Mouse (Mus musculus) limb, embryonic 14.5 days (tissue): ENCODE results near the gene Pebp1. TPM values are rescaled to one million over a fixed set of nuclear protein-coding genes. Genes with fewer than 3 reads are reported as not detected.

Experiments used
- ATAC-seq: fragments of 200-750 bp; cut with Nextera tagmentation; 2 replicates; pipeline ENCODE4 v1.8.0; 2017; ENCODE audit warnings: low read depth, moderate number of reproducible peaks, moderate TSS enrichment; ENCODE audit not compliant: low FRiP score
- DNase-seq: peaks from one replicate; pipeline ENCODE4 v3.0.0-alpha.2; 2015; ENCODE audit warnings: low spot score
- H3K27ac ChIP-seq: fragments of 300-500 bp; sonication (generic); replicated peaks from 2 replicates; pipeline ENCODE4 v1.5.1; 2014; ENCODE audit warnings: low read depth, mild to moderate bottlenecking, low read length, moderate library complexity, mixed read lengths
- H3K27me3 ChIP-seq: fragments of 300-500 bp; sonication (generic); 2 replicates; pipeline ENCODE4 v1.6.1; 2014; ENCODE audit warnings: low read length, mixed read lengths; ENCODE audit not compliant: control insufficient read depth, insufficient read depth
- H3K36me3 ChIP-seq: fragments of 300-500 bp; sonication (generic); 2 replicates; pipeline ENCODE4 v1.6.1; 2014; ENCODE audit warnings: mild to moderate bottlenecking, low read length, moderate library complexity, mixed read lengths; ENCODE audit not compliant: control insufficient read depth, insufficient read depth
- H3K4me1 ChIP-seq: fragments of 300-500 bp; sonication (generic); 2 replicates; pipeline ENCODE4 v1.6.1; 2014; ENCODE audit warnings: antibody characterized with exemption, low read length, mixed read lengths; ENCODE audit not compliant: control insufficient read depth, insufficient read depth
- H3K4me2 ChIP-seq: fragments of 300-500 bp; sonication (generic); replicated peaks from 2 replicates; pipeline ENCODE4 v1.6.1; 2014; ENCODE audit warnings: low read depth, mild to moderate bottlenecking, low read length, moderate library complexity; ENCODE audit not compliant: severe bottlenecking
- H3K4me3 ChIP-seq: fragments of 300-500 bp; sonication (generic); replicated peaks from 2 replicates; pipeline ENCODE4 v1.5.1; 2014; ENCODE audit warnings: low read length
- H3K9ac ChIP-seq: fragments of 300-500 bp; sonication (generic); 2 replicates; pipeline ENCODE4 v1.6.1; 2014; ENCODE audit warnings: mild to moderate bottlenecking, low read depth, low read length, moderate library complexity; ENCODE audit not compliant: severe bottlenecking
- H3K9me3 ChIP-seq: fragments of 300-500 bp; sonication (generic); 2 replicates; pipeline ENCODE4 v1.6.1; 2016; ENCODE audit warnings: low read length; ENCODE audit not compliant: control insufficient read depth
- POLR2A ChIP-seq: fragments of 200-500 bp; IDR thresholded peaks from 2 replicates; pipeline ENCODE4 v1.8.0; 2012; ENCODE audit warnings: inconsistent platforms, mild to moderate bottlenecking, moderate library complexity, borderline replicate concordance; ENCODE audit not compliant: insufficient read depth, insufficient read length; ENCODE audit errors: extremely low read depth
- WGBS: fragments of 180-500 bp; shearing (Covaris S2); extraction: QIAGEN DNeasy Blood & Tissue Kit; methylation state at CpG from one replicate; pipeline ENCODE4 v1.1.7; 2014; 5-methylcytosine and 5-hydroxymethylcytosine counted together
- polyA plus RNA-seq, 2 experiments: library from polyadenylated mRNA; depleted of rRNA in 1 of 2; stranded (reverse) in 1 of 2; unstranded in 1 of 2; fragments of >200 nt; fragmentation: Nextera tagmentation in 1 of 2; extraction: Ambion mirVana in 1 of 2; gene quantifications; 2 replicates each; pipeline versions ENCODE4 v1.2.1 to v1.2.3; 2012 to 2014

Gene Pebp1
- polyA plus RNA-seq, 2 experiments, result 547 to 706 TPM

- no peak for DNase-seq
- 0 out of 2 replicates have a peak overlapping the region, but pooled peaks have one; percentile 1 for H3K4me2 ChIP-seq
Observed at GRCm38 (mm10) chr5:117241935-117242531, 45.4 kb downstream of the Pebp1 start.

DNA sequence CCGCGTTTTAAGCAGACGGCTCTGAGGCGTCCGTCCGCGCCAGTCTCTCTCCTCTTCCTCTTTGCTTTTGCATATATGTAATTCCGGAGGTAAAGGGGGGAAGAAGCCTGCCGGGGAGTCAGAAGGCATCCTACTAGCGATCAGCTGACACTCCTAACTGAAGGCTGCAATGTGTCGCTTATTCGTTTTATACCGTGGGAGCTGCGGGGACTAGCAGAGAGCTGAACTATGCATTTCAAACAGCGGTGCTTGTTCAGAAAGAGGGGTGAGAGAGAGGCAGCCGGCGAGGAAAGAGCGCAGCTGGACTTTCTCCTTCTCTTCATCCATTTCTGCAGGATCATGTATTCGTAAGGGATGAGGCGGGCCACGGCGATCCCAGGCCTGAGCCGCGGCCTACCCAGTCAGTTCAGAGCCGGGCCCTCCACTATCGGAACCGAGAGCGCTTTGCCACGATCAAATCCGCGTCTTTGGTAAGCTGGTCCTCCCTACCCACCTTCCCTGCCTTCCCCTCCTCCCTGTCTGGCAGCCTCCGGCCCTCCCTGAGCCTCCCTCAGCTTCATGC lies 46.6 kb downstream of the Pebp1 start:
- WGBS, result 9% methylated on average over 32 of the region's 32 CpGs
- peak overlapping the region; percentile 77 for H3K4me2 ChIP-seq
- H3K9ac ChIP-seq, result peak overlapping the region; percentile 44
- no peak overlapping the region for H3K27ac ChIP-seq
- peak overlapping the region; percentile 40 for H3K4me3 ChIP-seq
- no peak for TF ChIP-seq POLR2A
- ATAC-seq, result no peak
- peaks cover 7% of the 10 kb centered on the region; the same call in 1 of the 2 replicates for H3K27me3 ChIP-seq
- H3K9me3 ChIP-seq, result no peaks in the 10 kb centered on the region
- H3K4me1 ChIP-seq, result 0 out of 2 replicates have a peak, but pooled peaks cover 10% of the 10 kb centered on the region
- DNase-seq, result peak; percentile 8
- no peaks in the 10 kb centered on the region for H3K36me3 ChIP-seq

More at GRCm38 (mm10) chr5:117241935-117242531, 45.4 kb downstream of the Pebp1 start:
- Histone ChIP-seq H3K9ac (no peak overlapping the region), H3K4me3 (no peak overlapping the region; the same call in 1 of the 2 replicates), H3K27ac (no peak overlapping the region), H3K27me3 (peaks cover 7% of the 10 kb centered on the region; the same call in 1 of the 2 replicates), H3K36me3 (no peaks in the 10 kb centered on the region), H3K9me3 (no peaks in the 10 kb centered on the region), H3K4me1 (0 out of 2 replicates have a peak, but pooled peaks cover 10% of the 10 kb centered on the region)
- no peak for TF ChIP-seq POLR2A
- 58% methylated on average over 16 of the region's 16 CpGs for WGBS
- ATAC-seq, result no peak

DNA sequence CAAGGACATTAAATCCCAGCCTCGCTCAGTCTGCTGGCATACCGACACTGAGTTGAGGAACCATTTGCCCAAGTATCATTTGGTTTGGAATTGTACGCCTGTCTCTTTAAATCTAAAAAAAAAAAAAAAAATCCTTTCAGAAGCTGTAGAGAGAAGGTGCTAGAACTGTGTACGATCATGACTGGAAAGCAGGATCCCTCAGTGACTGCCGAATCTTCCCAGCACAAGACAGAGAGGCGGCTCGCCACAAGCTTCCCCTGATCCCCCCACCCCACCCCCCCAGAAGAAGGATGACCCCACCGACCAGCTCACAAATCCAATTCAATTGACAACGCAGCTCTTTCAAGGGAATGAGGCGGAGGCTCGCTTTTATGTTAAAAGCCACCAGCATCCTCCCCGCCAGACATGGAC lies 47.1 kb downstream of the Pebp1 start:
- H3K4me2 ChIP-seq, result peak overlapping the region; percentile 77
- ATAC-seq, result no peak; the same call in 1 of the 2 replicates
- 0 out of 2 replicates have a peak, but pooled peaks cover 10% of the 10 kb centered on the region for H3K4me1 ChIP-seq
- peak; percentile 7 for DNase-seq
- H3K9me3 ChIP-seq, result no peaks in the 10 kb centered on the region
- peaks cover 7% of the 10 kb centered on the region; the same call in 1 of the 2 replicates for H3K27me3 ChIP-seq
- 8% methylated on average over 12 of the region's 12 CpGs for WGBS
- TF ChIP-seq POLR2A, result no peak
- no peaks in the 10 kb centered on the region for H3K36me3 ChIP-seq
- H3K4me3 ChIP-seq, result peak overlapping the region; percentile 40
- H3K9ac ChIP-seq, result peak overlapping the region; percentile 44
- no peak overlapping the region for H3K27ac ChIP-seq

- Histone ChIP-seq H3K27ac (no peak overlapping the region), H3K36me3 (no peaks in the 10 kb centered on the region), H3K9ac (no peak overlapping the region), H3K27me3 (peaks cover 7% of the 10 kb centered on the region; the same call in 1 of the 2 replicates), H3K4me1 (0 out of 2 replicates have a peak, but pooled peaks cover 10% of the 10 kb centered on the region), H3K4me2 (no peak overlapping the region), H3K4me3 (no peak overlapping the region), H3K9me3 (no peaks in the 10 kb centered on the region)
- TF ChIP-seq POLR2A, result no peak
- 67% methylated on average over 4 of the region's 4 CpGs for WGBS
- ATAC-seq (no peak), DNase-seq (no peak)
Observed at GRCm38 (mm10) chr5:117239106-117239505, 48.3 kb downstream of the Pebp1 start.

DNA sequence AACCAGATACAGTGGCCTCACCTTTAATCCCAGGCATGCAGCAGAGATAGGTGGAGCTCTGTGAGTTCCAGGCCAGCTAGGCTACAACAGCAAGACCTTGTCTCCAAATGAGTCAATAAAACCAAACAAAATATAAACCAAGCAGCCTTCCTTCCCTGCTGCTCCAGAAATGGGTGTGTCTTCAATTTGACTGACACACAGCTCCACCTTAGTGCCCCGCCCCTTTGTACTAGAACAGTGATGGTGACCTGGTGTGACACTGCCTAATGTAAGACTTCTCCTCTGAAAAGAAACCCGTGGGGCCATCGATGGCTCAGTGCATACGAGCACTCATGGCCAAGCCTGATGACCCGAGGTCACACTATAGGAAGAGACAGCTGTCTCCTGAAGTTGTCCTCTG lies 50.9 kb downstream of the Pebp1 start:
- no peak for DNase-seq
- H3K36me3 ChIP-seq, result no peaks in the 10 kb centered on the region
- 0 out of 2 replicates have a peak, but pooled peaks cover 4% of the 10 kb centered on the region for H3K4me1 ChIP-seq
- H3K27ac ChIP-seq, result no peak overlapping the region
- H3K9ac ChIP-seq, result no peak overlapping the region
- WGBS, result 83% methylated on average over 5 of the region's 5 CpGs
- no peak for ATAC-seq
- H3K27me3 ChIP-seq, result no peaks in the 10 kb centered on the region; the same call in 1 of the 2 replicates
- no peak overlapping the region for H3K4me3 ChIP-seq
- no peak for TF ChIP-seq POLR2A
- no peak overlapping the region for H3K4me2 ChIP-seq
- H3K9me3 ChIP-seq, result no peaks in the 10 kb centered on the region

Other genes with a start within 250 kb of the Pebp1 start
- gene Suds3, start 171.5 kb downstream of the Pebp1 start, polyA plus RNA-seq (2012; rRNA removed), result 74.7 and 91.8 TPM in 2 replicates
- 43.8 and 46.3 TPM in 2 replicates for gene Suds3, start 171.5 kb downstream of the Pebp1 start, polyA plus RNA-seq (2014; fragmentation: Nextera tagmentation; extraction: Ambion mirVana)
- 7.1 and 7.4 TPM in 2 replicates for gene Taok3, start 167.5 kb downstream of the Pebp1 start, polyA plus RNA-seq (2012; rRNA removed)
- gene Taok3, start 167.5 kb downstream of the Pebp1 start, polyA plus RNA-seq (2014; fragmentation: Nextera tagmentation; extraction: Ambion mirVana), result 14.3 and 15.8 TPM in 2 replicates
- 10.3 and 14.0 TPM in 2 replicates for gene Vsig10, start 31.5 kb upstream of the Pebp1 start, polyA plus RNA-seq (2012; rRNA removed)
- 4.5 and 6.8 TPM in 2 replicates for gene Vsig10, start 31.5 kb upstream of the Pebp1 start, polyA plus RNA-seq (2014; fragmentation: Nextera tagmentation; extraction: Ambion mirVana)
- gene Wsb2, start 69.7 kb upstream of the Pebp1 start, polyA plus RNA-seq (2012; rRNA removed), result 59.5 and 81.6 TPM in 2 replicates
- gene Wsb2, start 69.7 kb upstream of the Pebp1 start, polyA plus RNA-seq (2014; fragmentation: Nextera tagmentation; extraction: Ambion mirVana), result 66.2 and 69.4 TPM in 2 replicates
- 54.3 and 54.7 TPM in 2 replicates for gene Rfc5, start 101.4 kb upstream of the Pebp1 start, polyA plus RNA-seq (2012; rRNA removed)
- 73.1 and 74.7 TPM in 2 replicates for gene Rfc5, start 101.4 kb upstream of the Pebp1 start, polyA plus RNA-seq (2014; fragmentation: Nextera tagmentation; extraction: Ambion mirVana)
- gene Ksr2, start 126.4 kb upstream of the Pebp1 start, polyA plus RNA-seq (2012; rRNA removed), result 0.12 and 0.13 TPM in 2 replicates
- 0.08 and 0.12 TPM in 2 replicates for gene Ksr2, start 126.4 kb upstream of the Pebp1 start, polyA plus RNA-seq (2014; fragmentation: Nextera tagmentation; extraction: Ambion mirVana)